In genomic region chr2:18695163-18695562, GRCm38 (mm10) we compare ENCODE assay signal across 9 mouse cellular contexts. TPM values are rescaled to one million over a fixed set of nuclear protein-coding genes. Genes with fewer than 3 reads are reported as not detected.
DNase-seq lines count a peak whose midpoint lies in the region; ATAC-seq and TF ChIP-seq lines count a peak whose summit lies in the region.
"Had no signal": no experiment of that assay in that cellular context is flagged by ENCODE, and none has a peak within 500 bp of the region (broad histone marks: within the 10 kb centered on the region; RNA-seq: fewer than 3 reads in every experiment).

No protein-coding gene starts in this region.

- no peak for ATAC-seq in hindbrain, embryonic 13.5 days (ENCODE audit: low FRiP score)
- no peak for ATAC-seq in limb, embryonic 13.5 days (ENCODE audit: low FRiP score, low read depth)

- TF ChIP-seq CTCF in testis, adult 2 months (IDR thresholded peaks at IDR 0.05; ENCODE audit: control insufficient read depth, insufficient read depth, insufficient replicate concordance, low read depth, low read length), result no peak

- peak overlapping the region; percentile 75 for H3K4me3 ChIP-seq in hindbrain, embryonic 10.5 days
- H3K4me3 ChIP-seq in hindbrain, embryonic 13.5 days, result no peak overlapping the region
- H3K4me3 ChIP-seq in testis, adult 2 months (ENCODE audit: control insufficient read depth, low read depth, low read length), result peak overlapping the region; percentile 53; the same call in 1 of the 2 replicates
- H3K4me3 ChIP-seq in limb, embryonic 13.5 days, result peak overlapping the region; percentile 66

- DNase-seq in hindbrain, embryonic 10.5 days (ENCODE audit: low spot score), result peak; percentile 10
- DNase-seq in testis, postnatal 14 days (ENCODE audit: low spot score), result no peak
- DNase-seq in spleen, postnatal 14 days (ENCODE audit: low spot score in 2 of 2), result no peak
- DNase-seq in natural killer cell, adult 2 months (ENCODE audit: low spot score in 2 of 2), result no peak
- DNase-seq: kidney, adult 8-10 months; left cerebral cortex, postnatal 4 days had no signal

- WGBS in hindbrain, embryonic 10.5 days, result 2% methylated on average over 8 of the region's 8 CpGs
- WGBS in hindbrain, embryonic 13.5 days, result under 1% methylated on average over 8 of the region's 8 CpGs
- 4% methylated on average over 8 of the region's 8 CpGs for WGBS in limb, embryonic 13.5 days

- H3K4me1 ChIP-seq in hindbrain, embryonic 10.5 days (replicated peaks), result peaks cover 31% of the 10 kb centered on the region
- peaks cover 22% of the 10 kb centered on the region for H3K4me1 ChIP-seq in hindbrain, embryonic 13.5 days (replicated peaks)
- peaks cover 14% of the 10 kb centered on the region for H3K4me1 ChIP-seq in testis, adult 2 months (ENCODE audit: control insufficient read depth, insufficient read depth, low read length)
- peaks cover 16% of the 10 kb centered on the region for H3K4me1 ChIP-seq in limb, embryonic 13.5 days

- no peak overlapping the region for H3K9ac ChIP-seq in hindbrain, embryonic 13.5 days
- no peak overlapping the region for H3K9ac ChIP-seq in limb, embryonic 13.5 days

- H3K4me2 ChIP-seq in hindbrain, embryonic 13.5 days, result no peak overlapping the region
- H3K4me2 ChIP-seq in limb, embryonic 13.5 days (replicated peaks), result peak overlapping the region; percentile 96; the same call in 1 of the 2 replicates

- no peak overlapping the region for H3K27ac ChIP-seq in hindbrain, embryonic 10.5 days
- H3K27ac ChIP-seq in hindbrain, embryonic 13.5 days, result no peak overlapping the region
- H3K27ac ChIP-seq in testis, adult 2 months (ENCODE audit: control insufficient read depth, insufficient read depth, low read depth, low read length), result no peak overlapping the region
- H3K27ac ChIP-seq in limb, embryonic 13.5 days, result no peak overlapping the region

- H3K36me3 ChIP-seq in hindbrain, embryonic 10.5 days, result no peaks in the 10 kb centered on the region
- no peaks in the 10 kb centered on the region for H3K36me3 ChIP-seq in hindbrain, embryonic 13.5 days
- no peaks in the 10 kb centered on the region for H3K36me3 ChIP-seq in testis, adult 2 months (ENCODE audit: control insufficient read depth, insufficient read depth, low read length)
- no peaks in the 10 kb centered on the region for H3K36me3 ChIP-seq in limb, embryonic 13.5 days

- TF ChIP-seq POLR2A in testis, adult 2 months (IDR thresholded peaks at IDR 0.05; ENCODE audit: control insufficient read depth, low read depth, low read length), result no peak

- H3K27me3 ChIP-seq in hindbrain, embryonic 10.5 days (ENCODE audit: insufficient read depth, poor library complexity, severe bottlenecking), result peaks cover 92% of the 10 kb centered on the region
- peaks cover 82% of the 10 kb centered on the region for H3K27me3 ChIP-seq in hindbrain, embryonic 13.5 days
- peaks cover 4% of the 10 kb centered on the region; the same call in 1 of the 2 replicates for H3K27me3 ChIP-seq in testis, adult 2 months (ENCODE audit: control insufficient read depth, insufficient read depth, low read length)
- H3K27me3 ChIP-seq in limb, embryonic 13.5 days, result peaks cover 73% of the 10 kb centered on the region

- H3K9me3 ChIP-seq in hindbrain, embryonic 10.5 days, result 0 out of 2 replicates have a peak, but pooled peaks cover 2% of the 10 kb centered on the region
- no peaks in the 10 kb centered on the region for H3K9me3 ChIP-seq in hindbrain, embryonic 13.5 days
- H3K9me3 ChIP-seq in limb, embryonic 13.5 days, result no peaks in the 10 kb centered on the region

RNA-seq across cellular contexts. Expression of gene Spag6, which starts 1.3 kb away (rescaled TPM):
- polyA plus RNA-seq in hindbrain, embryonic 10.5 days (2016; fragmentation: Nextera tagmentation; extraction: Ambion mirVana), result 0.46 and 0.59 TPM in 2 replicates
- 0.16 and 0.32 TPM in 2 replicates for polyA plus RNA-seq in hindbrain, embryonic 13.5 days (2015; fragmentation: Nextera tagmentation; extraction: Ambion mirVana)
- 97.3 and 108 TPM in 2 replicates for polyA plus RNA-seq in testis, adult 2 months (2012; rRNA removed)
- 0.13 TPM in 1 of 2 replicates, not detected in the other for polyA plus RNA-seq in limb, embryonic 13.5 days (2015; fragmentation: Nextera tagmentation; extraction: Ambion mirVana)

RNA-seq across cellular contexts. Expression of gene Bmi1, which starts 18.3 kb away (rescaled TPM):
- 25.1 and 26.8 TPM in 2 replicates for polyA plus RNA-seq in hindbrain, embryonic 10.5 days (2016; fragmentation: Nextera tagmentation; extraction: Ambion mirVana)
- polyA plus RNA-seq in hindbrain, embryonic 13.5 days (2015; fragmentation: Nextera tagmentation; extraction: Ambion mirVana), result 30.5 and 32.7 TPM in 2 replicates
- 113 and 166 TPM in 2 replicates for polyA plus RNA-seq in testis, adult 2 months (2012; rRNA removed)
- 23.3 and 23.7 TPM in 2 replicates for polyA plus RNA-seq in limb, embryonic 13.5 days (2015; fragmentation: Nextera tagmentation; extraction: Ambion mirVana)

RNA-seq across cellular contexts. Expression of gene Commd3, which starts 23.0 kb away (rescaled TPM):
- 86.0 and 122 TPM in 2 replicates for polyA plus RNA-seq in hindbrain, embryonic 10.5 days (2016; fragmentation: Nextera tagmentation; extraction: Ambion mirVana)
- 207 and 214 TPM in 2 replicates for polyA plus RNA-seq in hindbrain, embryonic 13.5 days (2015; fragmentation: Nextera tagmentation; extraction: Ambion mirVana)
- polyA plus RNA-seq in testis, adult 2 months (2012; rRNA removed), result 45.1 and 58.2 TPM in 2 replicates
- 243 and 250 TPM in 2 replicates for polyA plus RNA-seq in limb, embryonic 13.5 days (2015; fragmentation: Nextera tagmentation; extraction: Ambion mirVana)

Comparison
In these comparisons a context has a peak if more than half of its experiments do, and no peak if none do; other contexts are left out.
1. RNA of gene Spag6, which starts 1.3 kb away (polyA plus RNA-seq): 97.3 to 108 TPM in testis, adult 2 months; 0.46 to 0.59 TPM in hindbrain, embryonic 10.5 days, 0.16 to 0.32 TPM in hindbrain, embryonic 13.5 days and 0.13 TPM in limb, embryonic 13.5 days; every median in the first group is over 10 times any median in the second.